Mouse (Mus musculus): ENCODE measurements around the gene Ick. TPM values are rescaled to one million over a fixed set of nuclear protein-coding genes. Genes with fewer than 3 reads are reported as not detected.
"Not testable (repeated sequence)": the region's sequence is repeated elsewhere in the genome, so short reads cannot be mapped to it uniquely, and the experiment has no call there.

The Ick gene
- polyA plus RNA-seq (2014; fragmentation: Nextera tagmentation; extraction: Ambion mirVana) = 23.4 and 23.6 TPM in 2 replicates

- Histone ChIP-seq H3K4me2 (ENCODE audit: low read depth, low read length) (peak within 1 kb of the TSS; percentile 91), H3K9ac (ENCODE audit: low read depth, low read length) (peak within 1 kb of the TSS; percentile 89), H3K4me3 (ENCODE audit: low read depth, low read length) (peak within 1 kb of the TSS; percentile 92), H3K9me3 (ENCODE audit: control insufficient read depth, low read length) (no peaks in the 10 kb centered on the region), H3K27ac (replicated peaks; ENCODE audit: low read depth, low read length) (peak within 1 kb of the TSS; percentile 92), H3K27me3 (replicated peaks; ENCODE audit: control insufficient read depth, insufficient read depth, low read length) (no peaks in the 10 kb centered on the region), H3K4me1 (ENCODE audit: control insufficient read depth, insufficient read depth, low read length) (peaks cover 14% of the 10 kb centered on the region), H3K36me3 (ENCODE audit: control insufficient read depth, insufficient read depth, low read length) (peaks cover 18% of the 10 kb centered on the region; the same call in 1 of the 2 replicates)
- DNase-seq (ENCODE audit: low spot score) (peak; percentile 99), ATAC-seq (ENCODE audit: low read depth) (peak; percentile 94)
- under 1% methylated on average over 20 of the region's 20 CpGs for WGBS
Measured at GRCm38 (mm10) chr9:78108796-78109239, at the start of gene Ick, which contains the start of gene Fbxo9. Ick (plus strand) TSS chr9:78109192. Fbxo9 (minus strand) TSS chr9:78109065.

DNA sequence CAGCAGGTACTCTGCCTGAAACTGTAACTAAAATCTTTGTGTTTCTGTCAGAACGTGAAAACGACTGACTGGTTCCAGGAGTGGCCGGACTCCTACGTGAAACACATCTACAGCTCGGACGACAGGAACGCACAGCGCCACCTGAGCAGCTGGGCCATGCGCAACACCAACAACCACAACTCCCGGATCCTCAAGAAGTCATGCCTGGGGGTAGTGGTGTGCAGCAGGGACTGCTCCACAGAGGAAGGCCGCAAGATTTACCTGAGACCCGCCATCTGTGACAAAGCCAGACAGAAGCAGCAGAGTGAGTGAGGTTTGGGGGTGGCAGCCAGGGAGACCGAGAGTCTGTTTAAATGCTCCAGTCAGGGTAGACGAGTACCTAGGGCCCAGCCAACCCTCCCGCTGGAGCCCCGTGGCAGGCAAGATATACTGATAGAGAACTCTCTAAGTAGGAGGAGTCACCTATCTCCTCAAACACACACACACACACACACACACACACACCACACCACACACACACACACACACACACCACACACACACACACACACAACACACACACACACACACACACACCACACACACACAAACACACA, 49.4 kb upstream of the Ick start:
- DNase-seq (ENCODE audit: low spot score) = no peak
- ATAC-seq (ENCODE audit: low read depth) = no peak
- Histone ChIP-seq H3K4me3 (ENCODE audit: low read depth, low read length) (no peak overlapping the region), H3K9me3 (ENCODE audit: control insufficient read depth, low read length) (no peaks in the 10 kb centered on the region), H3K4me1 (ENCODE audit: control insufficient read depth, insufficient read depth, low read length) (peaks cover 6% of the 10 kb centered on the region; the same call in 1 of the 2 replicates), H3K27me3 (replicated peaks; ENCODE audit: control insufficient read depth, insufficient read depth, low read length) (no peaks in the 10 kb centered on the region), H3K9ac (ENCODE audit: low read depth, low read length) (no peak overlapping the region), H3K27ac (replicated peaks; ENCODE audit: low read depth, low read length) (no peak overlapping the region), H3K4me2 (ENCODE audit: low read depth, low read length) (no peak overlapping the region), H3K36me3 (ENCODE audit: control insufficient read depth, insufficient read depth, low read length) (no peaks in the 10 kb centered on the region)
- WGBS = 78% methylated on average over 15 of the region's 16 CpGs

GRCm38 (mm10) chr9:78062392-78062791, 46.6 kb upstream of the Ick start:
- Histone ChIP-seq H3K27ac (replicated peaks; ENCODE audit: low read depth, low read length) (no peak overlapping the region), H3K4me2 (ENCODE audit: low read depth, low read length) (no peak overlapping the region), H3K4me3 (ENCODE audit: low read depth, low read length) (no peak overlapping the region), H3K9ac (ENCODE audit: low read depth, low read length) (no peak overlapping the region), H3K36me3 (ENCODE audit: control insufficient read depth, insufficient read depth, low read length) (no peaks in the 10 kb centered on the region), H3K9me3 (ENCODE audit: control insufficient read depth, low read length) (no peaks in the 10 kb centered on the region), H3K4me1 (ENCODE audit: control insufficient read depth, insufficient read depth, low read length) (peaks cover 6% of the 10 kb centered on the region; the same call in 1 of the 2 replicates), H3K27me3 (replicated peaks; ENCODE audit: control insufficient read depth, insufficient read depth, low read length) (no peaks in the 10 kb centered on the region)
- DNase-seq (ENCODE audit: low spot score) (no peak), ATAC-seq (ENCODE audit: low read depth) (no peak)
- WGBS = 80% methylated on average over 9 of the region's 9 CpGs

- Histone ChIP-seq H3K4me3 (ENCODE audit: low read depth, low read length) (no peak overlapping the region), H3K27ac (replicated peaks; ENCODE audit: low read depth, low read length) (no peak overlapping the region), H3K4me2 (ENCODE audit: low read depth, low read length) (peak overlapping the region; percentile 6; the same call in 1 of the 2 replicates), H3K36me3 (ENCODE audit: control insufficient read depth, insufficient read depth, low read length) (no peaks in the 10 kb centered on the region), H3K9me3 (ENCODE audit: control insufficient read depth, low read length) (no peaks in the 10 kb centered on the region), H3K9ac (ENCODE audit: low read depth, low read length) (no peak overlapping the region), H3K4me1 (ENCODE audit: control insufficient read depth, insufficient read depth, low read length) (peaks cover 6% of the 10 kb centered on the region; the same call in 1 of the 2 replicates), H3K27me3 (replicated peaks; ENCODE audit: control insufficient read depth, insufficient read depth, low read length) (no peaks in the 10 kb centered on the region)
- peak; percentile 77 for ATAC-seq (ENCODE audit: low read depth)
- WGBS = 39% methylated on average over 10 of the region's 10 CpGs
- peak; percentile 37 for DNase-seq (ENCODE audit: low spot score)
Measured at GRCm38 (mm10) chr9:78064121-78064520, 44.9 kb upstream of the Ick start.

DNA sequence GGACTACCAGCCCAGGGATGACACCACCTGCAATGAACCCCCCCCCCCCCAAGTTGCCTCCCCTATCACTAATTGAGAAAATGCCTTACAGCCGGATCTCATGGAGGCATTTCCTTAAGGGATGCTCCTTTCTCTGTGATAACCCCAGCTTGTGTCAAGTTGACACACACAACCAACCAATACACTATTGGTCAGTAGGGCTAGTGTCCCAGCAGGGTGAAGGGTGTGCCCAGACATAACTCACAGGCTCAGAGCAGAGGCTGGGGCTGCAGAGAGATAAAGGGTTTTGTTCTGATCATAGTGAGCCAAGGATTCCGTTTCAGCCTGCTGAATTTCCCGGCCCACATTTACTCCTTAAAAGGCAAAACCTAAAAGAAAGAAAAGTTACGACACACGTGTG, 38.5 kb upstream of the Ick start:
- no peak overlapping the region for H3K9ac ChIP-seq (ENCODE audit: low read depth, low read length)
- 58% methylated on average over 5 of the region's 5 CpGs for WGBS
- H3K4me1 ChIP-seq (ENCODE audit: control insufficient read depth, insufficient read depth, low read length) = no peaks in the 10 kb centered on the region
- H3K36me3 ChIP-seq (ENCODE audit: control insufficient read depth, insufficient read depth, low read length) = no peaks in the 10 kb centered on the region
- H3K4me3 ChIP-seq (ENCODE audit: low read depth, low read length) = no peak overlapping the region
- no peak overlapping the region for H3K27ac ChIP-seq (replicated peaks; ENCODE audit: low read depth, low read length)
- H3K4me2 ChIP-seq (ENCODE audit: low read depth, low read length) = no peak overlapping the region
- no peaks in the 10 kb centered on the region for H3K9me3 ChIP-seq (ENCODE audit: control insufficient read depth, low read length)
- DNase-seq (ENCODE audit: low spot score) = no peak
- ATAC-seq (ENCODE audit: low read depth) = no peak
- no peaks in the 10 kb centered on the region for H3K27me3 ChIP-seq (replicated peaks; ENCODE audit: control insufficient read depth, insufficient read depth, low read length)

DNA sequence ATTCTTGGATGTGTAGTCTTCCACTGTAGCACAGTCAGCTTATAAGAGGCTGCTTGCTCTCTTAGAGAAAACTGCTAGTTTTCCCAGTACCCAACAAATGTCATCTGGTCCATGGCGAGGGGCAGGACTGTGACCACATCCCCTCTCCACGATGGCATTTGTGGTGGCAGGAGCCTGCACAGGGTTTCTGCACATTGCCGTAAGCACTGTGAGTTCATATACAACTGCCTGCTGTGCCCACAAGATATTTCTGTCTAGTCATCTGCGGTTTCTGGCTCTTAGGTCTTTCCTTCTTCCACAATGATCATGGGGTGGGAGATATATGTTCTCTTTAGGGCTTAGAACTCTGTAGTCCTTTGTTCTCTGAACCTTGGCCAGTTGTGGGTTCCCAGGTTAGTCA, 37.4 kb upstream of the Ick start:
- H3K36me3 ChIP-seq (ENCODE audit: control insufficient read depth, insufficient read depth, low read length) = no peaks in the 10 kb centered on the region
- H3K4me3 ChIP-seq (ENCODE audit: low read depth, low read length) = no peak overlapping the region
- no peak for DNase-seq (ENCODE audit: low spot score)
- no peak for ATAC-seq (ENCODE audit: low read depth)
- H3K9ac ChIP-seq (ENCODE audit: low read depth, low read length) = no peak overlapping the region
- WGBS = 87% methylated on average over 4 of the region's 4 CpGs
- H3K9me3 ChIP-seq (ENCODE audit: control insufficient read depth, low read length) = no peaks in the 10 kb centered on the region
- no peaks in the 10 kb centered on the region for H3K4me1 ChIP-seq (ENCODE audit: control insufficient read depth, insufficient read depth, low read length)
- H3K27me3 ChIP-seq (replicated peaks; ENCODE audit: control insufficient read depth, insufficient read depth, low read length) = no peaks in the 10 kb centered on the region
- no peak overlapping the region for H3K4me2 ChIP-seq (ENCODE audit: low read depth, low read length)
- no peak overlapping the region for H3K27ac ChIP-seq (replicated peaks; ENCODE audit: low read depth, low read length)

- H3K9ac ChIP-seq (ENCODE audit: low read depth, low read length); H3K4me1 ChIP-seq (ENCODE audit: control insufficient read depth, insufficient read depth, low read length); DNase-seq (ENCODE audit: low spot score); H3K4me3 ChIP-seq (ENCODE audit: low read depth, low read length); H3K4me2 ChIP-seq (ENCODE audit: low read depth, low read length); H3K27ac ChIP-seq (replicated peaks; ENCODE audit: low read depth, low read length); H3K9me3 ChIP-seq (ENCODE audit: control insufficient read depth, low read length); H3K27me3 ChIP-seq (replicated peaks; ENCODE audit: control insufficient read depth, insufficient read depth, low read length); ATAC-seq (ENCODE audit: low read depth); H3K36me3 ChIP-seq (ENCODE audit: control insufficient read depth, insufficient read depth, low read length): not testable (repeated sequence)
- WGBS = 89% methylated on average over 3 of the region's 3 CpGs
Measured at GRCm38 (mm10) chr9:78073291-78073690, 35.7 kb upstream of the Ick start.

DNA sequence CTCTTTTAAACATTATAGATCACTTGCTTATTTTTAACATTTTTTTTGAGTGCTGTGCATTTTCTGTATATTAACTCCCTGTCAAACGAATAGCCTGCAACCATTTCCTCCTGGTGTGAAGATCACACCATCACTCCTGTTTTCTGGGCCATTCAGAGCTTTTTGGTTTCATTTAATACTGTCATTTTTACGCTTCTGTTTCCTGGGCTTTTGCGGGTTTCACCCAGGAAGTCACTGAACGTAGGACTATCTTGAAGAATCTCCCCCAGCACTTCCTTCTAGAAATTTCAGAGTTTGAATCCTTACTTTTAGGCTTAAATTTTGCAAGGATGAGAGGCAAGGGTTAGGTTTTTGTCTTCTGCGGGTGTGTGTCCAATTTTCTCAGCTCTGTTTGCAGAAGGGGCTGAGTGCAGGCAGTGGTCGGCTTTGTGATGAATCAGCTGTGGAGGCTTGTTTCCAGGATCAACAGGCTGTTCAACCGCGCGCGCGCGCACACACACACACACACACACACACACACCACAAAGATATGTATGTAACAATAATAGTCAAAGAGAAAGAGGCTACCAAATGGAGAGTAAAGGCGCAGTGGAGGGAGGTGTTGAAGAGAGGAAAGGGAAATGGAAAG, 35.2 kb upstream of the Ick start:
- DNase-seq (ENCODE audit: low spot score) (no peak), ATAC-seq (ENCODE audit: low read depth) (no peak)
- 88% methylated on average over 13 of the region's 13 CpGs for WGBS
- Histone ChIP-seq H3K27ac (replicated peaks; ENCODE audit: low read depth, low read length) (no peak overlapping the region), H3K4me3 (ENCODE audit: low read depth, low read length) (no peak overlapping the region), H3K4me2 (ENCODE audit: low read depth, low read length) (no peak overlapping the region), H3K36me3 (ENCODE audit: control insufficient read depth, insufficient read depth, low read length) (no peaks in the 10 kb centered on the region), H3K27me3 (replicated peaks; ENCODE audit: control insufficient read depth, insufficient read depth, low read length) (no peaks in the 10 kb centered on the region), H3K9me3 (ENCODE audit: control insufficient read depth, low read length) (no peaks in the 10 kb centered on the region), H3K9ac (ENCODE audit: low read depth, low read length) (no peak overlapping the region), H3K4me1 (ENCODE audit: control insufficient read depth, insufficient read depth, low read length) (no peaks in the 10 kb centered on the region)

- Histone ChIP-seq H3K4me3 (ENCODE audit: low read depth, low read length) (no peak overlapping the region), H3K36me3 (ENCODE audit: control insufficient read depth, insufficient read depth, low read length) (no peaks in the 10 kb centered on the region), H3K27me3 (replicated peaks; ENCODE audit: control insufficient read depth, insufficient read depth, low read length) (no peaks in the 10 kb centered on the region), H3K9me3 (ENCODE audit: control insufficient read depth, low read length) (no peaks in the 10 kb centered on the region), H3K27ac (replicated peaks; ENCODE audit: low read depth, low read length) (no peak overlapping the region), H3K4me2 (ENCODE audit: low read depth, low read length) (no peak overlapping the region), H3K4me1 (ENCODE audit: control insufficient read depth, insufficient read depth, low read length) (no peaks in the 10 kb centered on the region), H3K9ac (ENCODE audit: low read depth, low read length) (no peak overlapping the region)
- ATAC-seq (ENCODE audit: low read depth) (no peak), DNase-seq (ENCODE audit: low spot score) (no peak)
- WGBS = 91% methylated on average over 3 of the region's 3 CpGs
Measured at GRCm38 (mm10) chr9:78075256-78075655, 33.7 kb upstream of the Ick start.
